Mouse (Mus musculus): ENCODE data around the gene Galnt2.
A peak's percentile ranks its signal among the peaks of the same experiment; 100 is the strongest.

Gene Galnt2

GRCm38 (mm10) chr8:124231176-124231484, at the start of gene Galnt2:
Gene Galnt2, plus strand, starts transcription at chr8:124231391.
- DNase-seq: peak; percentile 93

GRCm38 (mm10) chr8:124181751-124182150, 49.4 kb upstream of the Galnt2 start:
- DNase-seq: no peak

GRCm38 (mm10) chr8:124182224-124182623, 49.0 kb upstream of the Galnt2 start:
- DNase-seq: no peak

- DNase-seq: no peak
Observed at GRCm38 (mm10) chr8:124184078-124184477, 47.1 kb upstream of the Galnt2 start.

GRCm38 (mm10) chr8:124184507-124184906, 46.7 kb upstream of the Galnt2 start:
- DNase-seq: no peak

- no peak for DNase-seq
Observed at GRCm38 (mm10) chr8:124185081-124185480, 46.1 kb upstream of the Galnt2 start.

- no peak for DNase-seq
Observed at GRCm38 (mm10) chr8:124190388-124190787, 40.8 kb upstream of the Galnt2 start.

GRCm38 (mm10) chr8:124192242-124192641, 38.9 kb upstream of the Galnt2 start:
- no peak for DNase-seq

- DNase-seq: no peak
Observed at GRCm38 (mm10) chr8:124192976-124193375, 38.2 kb upstream of the Galnt2 start.

GRCm38 (mm10) chr8:124193992-124194391, 37.2 kb upstream of the Galnt2 start:
- DNase-seq: no peak

GRCm38 (mm10) chr8:124196195-124196594, 35.0 kb upstream of the Galnt2 start:
- DNase-seq: no peak

GRCm38 (mm10) chr8:124196797-124197196, 34.4 kb upstream of the Galnt2 start:
- DNase-seq: no peak

- no peak for DNase-seq
Observed at GRCm38 (mm10) chr8:124198230-124198629, 33.0 kb upstream of the Galnt2 start.

- no peak for DNase-seq
Observed at GRCm38 (mm10) chr8:124200400-124200799, 30.8 kb upstream of the Galnt2 start.

GRCm38 (mm10) chr8:124201706-124202105, 29.5 kb upstream of the Galnt2 start:
- DNase-seq: no peak

GRCm38 (mm10) chr8:124202895-124203294, 28.3 kb upstream of the Galnt2 start:
- no peak for DNase-seq

- DNase-seq: no peak
Observed at GRCm38 (mm10) chr8:124204001-124204601, 27.1 kb upstream of the Galnt2 start.

- no peak for DNase-seq
Observed at GRCm38 (mm10) chr8:124212148-124212547, 19.0 kb upstream of the Galnt2 start.

- no peak for DNase-seq
Observed at GRCm38 (mm10) chr8:124216951-124217350, 14.2 kb upstream of the Galnt2 start.

- DNase-seq: no peak
Observed at GRCm38 (mm10) chr8:124229883-124230282, 1.3 kb upstream of the Galnt2 start.

GRCm38 (mm10) chr8:124230496-124231175, 555 bp upstream of the Galnt2 start:
- DNase-seq: no peak

GRCm38 (mm10) chr8:124231485-124232279, 491 bp downstream of the Galnt2 start:
- DNase-seq: no peak

GRCm38 (mm10) chr8:124232280-124232600, 1.0 kb downstream of the Galnt2 start:
- no peak for DNase-seq

GRCm38 (mm10) chr8:124234496-124234895, 3.3 kb downstream of the Galnt2 start:
- no peak for DNase-seq

Data from cerebellum, adult 11 months (tissue).